Mouse (Mus musculus): Measurements from ENCODE around the gene Dlg1.

- TF ChIP-seq POLR2A (IDR thresholded peaks at IDR 0.05; ENCODE audit: control insufficient read depth, low read depth, low read length) (no peak), CTCF (IDR thresholded peaks at IDR 0.05; ENCODE audit: control insufficient read depth, insufficient read depth, insufficient replicate concordance, low read depth, low read length) (no peak)
Observed at GRCm38 (mm10) chr16:31759416-31759815, 96.2 kb downstream of the Dlg1 start.
